Mouse (Mus musculus) inflammation-experienced regulatory T-cells, adult 6 months (primary cell): ENCODE measurements around the gene Ascl4. TPM values are rescaled to one million over a fixed set of nuclear protein-coding genes. Genes with fewer than 3 reads are reported as not detected.

Experiments
- ATAC-seq: one replicate; pipeline ENCODE4 v1.8.0; 2017
- polyA plus RNA-seq, 3 experiments: library from polyadenylated mRNA; unstranded; fragments of 100-300 nt; shearing (Covaris generic); gene quantifications; one replicate each; pipeline ENCODE4 v1.2.1; 2017

The Ascl4 gene
- polyA plus RNA-seq: under 1 TPM in 2 of 3 experiments, not detected in 1; 0.29 to 0.39 TPM

DNA sequence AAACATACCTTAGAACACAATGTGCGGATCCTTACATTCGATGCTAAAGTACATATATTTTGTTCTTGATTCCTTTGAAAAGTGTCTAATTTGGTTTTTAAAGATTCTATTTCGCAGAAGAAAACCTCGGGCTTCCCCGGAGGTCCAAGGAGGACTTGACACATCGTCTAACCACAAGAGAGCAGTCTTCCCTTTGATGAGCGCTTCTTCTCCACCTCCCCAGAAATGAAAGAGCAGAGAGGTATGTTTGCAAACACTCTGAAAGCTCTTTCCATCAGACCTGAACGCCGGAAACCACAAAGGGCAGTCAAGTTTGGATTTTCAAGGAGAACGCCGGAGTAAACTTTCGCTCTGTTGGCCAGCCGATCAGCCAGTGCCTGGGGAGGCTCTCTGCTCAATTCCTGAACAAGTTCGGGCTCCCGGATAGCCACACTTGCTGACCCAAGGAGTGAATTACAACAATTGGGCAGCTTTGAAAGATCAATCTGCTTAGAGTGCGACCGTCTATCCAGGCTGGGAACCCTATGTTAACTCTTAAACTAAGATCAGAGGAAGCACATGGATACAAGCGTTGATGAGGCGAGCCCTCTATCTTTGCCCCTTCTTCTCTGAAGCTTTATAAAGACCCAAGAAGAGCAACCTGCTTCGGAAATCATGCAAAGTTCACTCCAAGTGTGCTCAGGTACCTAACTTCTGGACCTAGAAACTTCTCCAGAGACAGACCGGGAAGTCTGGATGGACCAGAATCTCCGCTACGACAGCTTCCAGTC is at the start of gene Ascl4:
TSS of gene Ascl4 (plus strand) at position 6 of the 770 bp plus-strand sequence.
- ATAC-seq: peak; percentile 45

- no peak for ATAC-seq
These were observed 47.5 kb upstream of the Ascl4 start for GRCm38 (mm10) chr10:85879886-85880486.

- peak; percentile 99 for ATAC-seq
These were observed 10.8 kb upstream of the Ascl4 start, which contains the start of gene Prdm4 for GRCm38 (mm10) chr10:85916498-85917309. TSS of gene Prdm4 (minus strand) at chr10:85917142.

DNA sequence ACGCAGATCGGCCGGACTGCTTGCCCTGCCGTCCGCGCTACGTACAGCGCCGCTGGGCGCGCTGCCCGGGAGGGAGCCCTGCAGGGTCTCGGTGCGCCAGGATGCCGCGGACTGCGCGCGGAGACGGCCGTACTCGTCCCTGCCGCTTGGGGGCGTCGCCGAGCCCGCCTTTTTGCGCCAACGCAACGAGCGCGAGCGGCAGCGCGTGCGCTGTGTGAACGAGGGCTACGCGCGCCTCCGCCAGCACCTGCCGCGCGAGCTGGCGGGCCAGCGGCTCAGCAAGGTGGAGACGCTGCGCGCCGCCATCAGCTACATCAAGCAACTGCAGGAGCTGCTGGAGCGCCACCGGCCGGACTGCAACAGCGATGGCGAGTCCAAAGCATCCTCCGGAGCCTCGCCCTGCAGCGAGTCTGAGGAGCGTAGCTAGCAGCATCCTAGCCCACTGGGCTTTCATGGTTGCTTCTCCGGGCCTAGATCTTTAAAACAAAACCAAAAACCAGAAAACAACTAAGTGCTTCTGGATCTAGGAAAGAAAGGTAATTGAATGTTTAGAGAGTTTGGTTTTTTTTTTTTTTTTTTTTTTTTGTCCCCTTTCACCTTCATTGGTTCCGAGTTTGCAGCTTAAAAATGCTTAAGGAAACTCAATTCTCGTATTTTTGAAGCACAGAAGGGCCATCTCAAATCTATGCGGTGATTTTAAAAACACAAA is 1.2 kb downstream of the Ascl4 start:
- peak; percentile 84 for ATAC-seq

- ATAC-seq: no peak
These were observed 1.7 kb downstream of the Ascl4 start for GRCm38 (mm10) chr10:85929208-85929591.

- ATAC-seq: no peak
These were observed 2.5 kb downstream of the Ascl4 start for GRCm38 (mm10) chr10:85929962-85930361.

- ATAC-seq: no peak
These were observed 8.9 kb downstream of the Ascl4 start for GRCm38 (mm10) chr10:85936280-85936965.

- ATAC-seq: no peak
These were observed 21.2 kb downstream of the Ascl4 start for GRCm38 (mm10) chr10:85948483-85949196.

DNA sequence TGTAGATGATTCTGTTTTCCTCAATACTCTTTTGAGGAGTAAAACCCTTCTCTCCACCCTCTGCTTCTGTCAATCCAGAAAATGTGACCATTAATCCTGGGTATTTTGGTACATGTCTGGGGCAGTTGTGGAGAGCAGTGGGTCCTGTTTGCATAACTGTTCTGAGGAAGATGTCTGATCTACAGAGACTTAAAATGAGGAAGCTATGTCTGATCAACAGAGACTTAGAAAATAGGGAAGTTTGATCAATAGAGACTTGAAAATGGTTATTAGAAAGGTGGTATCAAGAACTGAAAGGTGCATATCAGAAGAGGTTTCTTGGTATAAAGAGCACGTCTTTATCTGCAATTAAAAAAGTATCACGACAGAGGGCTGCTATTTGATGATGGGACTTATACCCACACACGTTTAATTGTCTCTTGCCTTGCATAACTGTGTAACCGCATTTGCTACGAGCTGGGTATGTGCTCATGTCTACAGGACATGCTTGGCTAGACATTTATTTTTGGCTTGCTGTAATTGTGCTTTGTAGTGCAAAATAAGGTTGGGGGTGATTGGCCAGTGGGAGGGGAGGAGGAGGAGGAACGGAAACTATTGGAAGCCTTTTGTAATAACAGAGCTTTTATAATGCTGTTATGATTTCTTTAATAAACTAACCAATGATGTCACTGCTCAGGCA is 24.4 kb downstream of the Ascl4 start:
- no peak for ATAC-seq

DNA sequence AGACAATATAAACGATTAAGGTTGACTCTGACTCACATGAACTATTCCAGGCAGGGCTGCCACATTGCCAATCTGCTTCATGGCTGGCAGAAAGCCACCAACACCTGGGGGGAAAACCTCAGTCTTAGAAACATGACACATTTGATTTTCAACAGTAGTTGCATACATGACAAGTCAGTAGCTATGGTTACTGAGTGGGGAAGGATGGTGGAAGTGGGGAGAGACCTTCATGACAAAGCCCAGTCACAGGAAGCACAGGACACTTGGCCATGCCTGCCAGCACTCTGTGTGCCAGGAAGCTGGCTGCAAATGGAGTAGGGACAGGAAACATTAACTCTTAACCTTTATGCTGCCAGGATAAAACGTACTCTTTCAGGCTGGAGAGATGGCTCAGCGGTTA is 25.9 kb downstream of the Ascl4 start:
- no peak for ATAC-seq

GRCm38 (mm10) chr10:85954429-85954828 is 26.9 kb downstream of the Ascl4 start:
- no peak for ATAC-seq

DNA sequence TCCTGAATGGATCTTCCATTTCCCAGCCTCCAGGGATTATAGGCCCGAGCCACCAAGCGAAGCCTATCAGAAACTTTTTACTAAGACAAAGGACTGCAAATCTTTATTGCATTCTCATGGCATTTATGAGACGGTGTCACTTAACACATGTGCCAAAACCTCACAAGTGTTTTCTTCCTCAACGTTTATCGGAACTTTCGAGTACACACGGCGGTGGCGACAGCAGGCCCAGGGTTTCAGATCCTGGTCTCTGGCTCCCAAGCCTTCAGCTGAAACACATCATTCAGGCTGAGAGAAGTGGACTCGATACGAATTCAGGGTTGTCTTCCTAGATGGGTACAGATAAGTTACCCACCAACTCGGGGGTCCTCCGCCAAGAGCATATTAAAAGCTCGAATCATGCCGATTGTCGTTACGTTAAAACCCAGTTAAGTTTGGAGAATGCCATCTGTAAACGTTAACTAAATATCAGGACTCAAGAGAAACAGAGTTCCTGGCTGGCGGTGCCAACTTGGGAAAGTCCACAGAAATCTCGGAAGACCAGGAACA is 29.5 kb downstream of the Ascl4 start:
- no peak for ATAC-seq

DNA sequence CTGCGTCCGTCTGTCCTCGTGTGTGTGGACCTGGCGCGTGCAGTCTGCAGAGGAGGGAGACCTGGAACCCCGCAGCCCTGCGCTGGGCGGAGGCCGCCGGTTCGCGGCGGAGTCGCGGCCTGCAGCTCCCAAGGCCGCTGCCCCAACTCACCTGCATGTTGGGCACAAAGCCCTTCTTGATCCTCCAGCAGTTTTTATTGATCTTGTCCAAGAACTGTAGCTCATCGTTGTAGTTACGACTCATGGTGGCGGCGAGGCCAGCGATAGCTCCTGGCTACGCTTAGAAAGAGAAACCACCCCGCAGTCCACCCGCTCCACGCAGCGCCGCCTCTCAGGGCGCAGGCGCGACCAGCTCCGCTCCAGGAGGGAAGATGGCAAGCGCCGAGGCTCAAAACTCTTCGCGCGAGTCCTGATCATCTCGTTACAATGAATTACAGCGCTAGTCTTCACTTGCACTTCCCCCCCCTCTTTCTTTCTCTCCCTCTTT is 30.0 kb downstream of the Ascl4 start, which contains the start of gene Rtcb:
TSS of gene Rtcb (minus strand) at position 360 of the 487 bp plus-strand sequence.
- ATAC-seq: peak; percentile 93

- no peak for ATAC-seq
These were observed 35.4 kb downstream of the Ascl4 start for GRCm38 (mm10) chr10:85962897-85963296.

DNA sequence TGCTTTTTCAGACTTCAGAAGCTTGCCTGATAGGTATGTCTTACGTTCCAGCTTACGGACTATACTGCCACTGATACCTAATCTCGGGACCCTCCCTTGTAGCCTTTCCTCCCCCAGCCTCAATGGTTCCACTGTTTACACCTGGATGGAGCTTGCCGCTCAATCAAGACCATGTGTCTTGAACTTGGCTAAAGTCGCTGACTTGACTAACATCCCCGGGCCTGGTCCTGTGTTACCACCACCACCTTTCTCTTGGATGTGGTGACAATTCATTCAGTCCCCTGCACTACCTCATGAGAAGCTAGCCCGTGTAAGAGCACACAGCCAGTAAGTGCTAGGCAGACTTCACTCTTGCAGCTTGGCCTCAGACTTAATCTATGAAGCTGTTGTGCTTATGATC is 36.8 kb downstream of the Ascl4 start:
- no peak for ATAC-seq

DNA sequence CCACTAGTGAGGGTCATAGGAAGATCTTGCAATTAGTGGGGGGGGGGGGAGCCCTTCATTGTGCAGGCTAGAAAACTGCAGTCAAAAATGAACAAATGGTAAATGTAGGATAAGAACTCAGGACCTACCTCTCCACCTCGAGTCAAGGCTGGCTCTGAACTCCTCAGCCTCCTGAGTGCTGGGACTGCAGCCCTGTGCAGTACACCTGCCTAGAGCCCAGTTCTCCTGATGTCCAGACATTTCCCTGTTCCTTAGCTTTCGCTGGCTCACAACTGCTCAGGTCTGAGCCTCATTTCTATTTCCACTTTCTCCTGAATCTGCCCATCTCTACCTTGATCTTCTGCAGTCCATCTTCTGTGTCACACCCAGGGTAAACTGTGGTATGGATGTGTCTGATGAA is 39.0 kb downstream of the Ascl4 start:
- ATAC-seq: no peak

GRCm38 (mm10) chr10:85967411-85968156 is 40.1 kb downstream of the Ascl4 start:
- no peak for ATAC-seq

DNA sequence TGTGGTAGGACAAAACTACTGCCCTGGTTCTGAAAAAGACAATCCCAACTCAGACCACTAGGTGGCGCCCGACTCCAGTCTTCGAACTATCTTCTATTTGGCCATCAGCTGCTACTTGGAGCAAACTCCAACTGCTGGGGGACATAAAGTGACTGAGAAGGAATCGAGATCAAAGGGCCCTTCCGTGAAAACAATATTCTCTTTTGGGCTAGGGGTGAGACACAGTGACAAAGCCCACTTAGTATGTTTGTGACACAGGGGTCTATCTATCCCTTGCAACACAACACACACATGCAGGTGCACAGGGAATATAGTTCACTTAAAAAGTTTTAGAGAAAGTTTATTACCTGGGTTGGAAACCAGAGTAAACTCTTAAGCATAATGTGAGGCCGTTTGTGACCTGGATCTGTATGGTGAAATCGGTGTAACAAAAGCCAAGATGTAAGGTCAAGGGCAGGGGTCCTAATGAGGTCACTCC is 40.7 kb downstream of the Ascl4 start:
- peak; percentile 50 for ATAC-seq

DNA sequence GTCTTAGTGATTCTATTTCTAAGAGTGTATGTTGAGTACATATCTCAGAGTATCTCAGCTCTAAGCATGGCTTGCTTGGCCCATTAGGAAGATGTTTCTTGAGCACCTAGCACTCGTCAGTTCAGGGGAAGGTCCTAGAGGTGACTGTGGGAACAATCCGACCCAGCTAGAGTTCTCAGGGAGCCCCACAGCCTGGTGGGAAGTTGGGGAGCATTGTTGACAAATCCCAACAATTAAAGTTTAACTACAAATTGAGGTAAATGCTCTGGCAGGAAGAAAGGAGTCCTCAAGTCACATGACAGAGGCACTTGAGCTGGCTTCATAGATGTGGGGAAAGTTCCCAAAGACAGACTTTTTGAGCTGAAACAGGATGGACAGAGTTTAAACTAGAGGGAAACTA is 41.2 kb downstream of the Ascl4 start:
- no peak for ATAC-seq
